ENCODE assay signal across 10 mouse cellular contexts in genomic region chr9:123215621-123216440, GRCm38 (mm10). TPM values are rescaled to one million over a fixed set of nuclear protein-coding genes. Genes with fewer than 3 reads are reported as not detected.
DNase-seq lines count a peak whose midpoint lies in the region; ATAC-seq and TF ChIP-seq lines count a peak whose summit lies in the region.
"Had no signal": no experiment of that assay in that cellular context is flagged by ENCODE, and none has a peak within 500 bp of the region (broad histone marks: within the 10 kb centered on the region; RNA-seq: fewer than 3 reads in every experiment).

TSS of gene Cdcp1 (minus strand) at chr9:123216038.

- H3K27me3 ChIP-seq in heart, postnatal 0 days (ENCODE audit: control insufficient read depth, insufficient read depth, low read length), result peaks cover 17% of the 10 kb centered on the region; the same call in 1 of the 2 replicates
- peaks cover 34% of the 10 kb centered on the region for H3K27me3 ChIP-seq in midbrain, embryonic 10.5 days (ENCODE audit: low read depth, poor library complexity, severe bottlenecking)
- H3K27me3 ChIP-seq: Patski had no signal

- no peak for TF ChIP-seq CTCF in heart, postnatal 0 days (IDR thresholded peaks at IDR 0.05; ENCODE audit: low read depth)

- no peak for TF ChIP-seq EP300 in heart, postnatal 0 days (IDR thresholded peaks at IDR 0.05; ENCODE audit: low read depth)

- no peaks in the 10 kb centered on the region for H3K36me3 ChIP-seq in heart, postnatal 0 days (replicated peaks; ENCODE audit: control insufficient read depth, insufficient read depth, low read length)
- no peaks in the 10 kb centered on the region for H3K36me3 ChIP-seq in midbrain, embryonic 10.5 days

- peak within 1 kb of the TSS; percentile 67 for H3K4me2 ChIP-seq in heart, postnatal 0 days (ENCODE audit: low read depth, low read length)

- intact Hi-C loops in heart, postnatal 14 days (cut with DNase I), result no loop called here

- H3K27ac ChIP-seq in heart, postnatal 0 days (ENCODE audit: low read depth), result no peak within 1 kb of the TSS
- no peak within 1 kb of the TSS for H3K27ac ChIP-seq in midbrain, embryonic 10.5 days (replicated peaks)

- no peak for ATAC-seq in heart, postnatal 0 days (ENCODE audit: insufficient read depth, low read depth)
- ATAC-seq in inflammation-experienced regulatory T-cells, adult 6 months, result no peak
- ATAC-seq: Patski had no signal

- 10% methylated on average over 45 of the region's 45 CpGs for WGBS in heart, postnatal 0 days
- 9% methylated on average over 45 of the region's 45 CpGs for WGBS in large intestine, adult 2 months
- 6% methylated on average over 45 of the region's 45 CpGs for WGBS in midbrain, embryonic 10.5 days

- DNase-seq in heart, postnatal 0 days (ENCODE audit: low spot score), result no peak
- no peak for DNase-seq in heart, postnatal 14 days
- no peak for DNase-seq in gonadal fat pad, adult 2 months (ENCODE audit: low read depth)
- DNase-seq in large intestine, adult 2 months (ENCODE audit: low read depth, low spot score), result no peak
- DNase-seq in midbrain, embryonic 10.5 days (ENCODE audit: low spot score), result no peak
- DNase-seq in spleen, adult 12 weeks (ENCODE audit: low spot score), result no peak
- no peak for DNase-seq in B cell, adult 2 months

- H3K9ac ChIP-seq in heart, postnatal 0 days (replicated peaks; ENCODE audit: low read depth, low read length), result no peak within 1 kb of the TSS

- H3K4me1 ChIP-seq in heart, postnatal 0 days (ENCODE audit: control insufficient read depth, insufficient read depth), result 0 out of 2 replicates have a peak, but pooled peaks cover 15% of the 10 kb centered on the region
- peaks cover 10% of the 10 kb centered on the region for H3K4me1 ChIP-seq in midbrain, embryonic 10.5 days

- H3K9me3 ChIP-seq in heart, postnatal 0 days (replicated peaks; ENCODE audit: control insufficient read depth, low read length), result no peaks in the 10 kb centered on the region
- H3K9me3 ChIP-seq in midbrain, embryonic 10.5 days (replicated peaks), result no peaks in the 10 kb centered on the region

- peak within 1 kb of the TSS; percentile 34 for H3K4me3 ChIP-seq in heart, postnatal 0 days (ENCODE audit: low read depth, low read length)
- H3K4me3 ChIP-seq in midbrain, embryonic 10.5 days, result peak within 1 kb of the TSS; percentile 51
- H3K4me3 ChIP-seq: myocyte had no signal

RNA-seq across cellular contexts. Expression of gene Cdcp1, which starts in this region (rescaled TPM):
- 0.35 and 2.7 TPM in 2 replicates for total RNA-seq in heart, postnatal 0 days (2014; rRNA removed; ENCODE audit: low replicate concordance)
- 0.04 and 0.15 TPM in 2 replicates for polyA plus RNA-seq in heart, postnatal 0 days (2015; fragmentation: Nextera tagmentation; extraction: Ambion mirVana)
- total RNA-seq in heart, postnatal 14 days (2021), result under 1 TPM; 0.07 to 0.29 TPM
- 26.3 and 28.5 TPM in 2 replicates for polyA plus RNA-seq in gonadal fat pad, adult 2 months (2012; rRNA removed)
- polyA plus RNA-seq in large intestine, adult 2 months (2012; rRNA removed), result 31.4 and 43.1 TPM in 2 replicates
- 0.47 and 0.48 TPM in 2 replicates for polyA plus RNA-seq in midbrain, embryonic 10.5 days (2016; fragmentation: Nextera tagmentation; extraction: Ambion mirVana)
- 1 to 10 TPM in 2 of 3 experiments, under 1 TPM in 1; 0.35 to 1.5 (median 1.3) TPM for polyA plus RNA-seq in inflammation-experienced regulatory T-cells, adult 6 months (2017; shearing (Covaris generic))
- polyA plus RNA-seq: myocyte, Patski had no signal

Comparison
In these comparisons a context has a peak if more than half of its experiments do, and no peak if none do; other contexts are left out.
1. RNA of gene Cdcp1 (polyA plus RNA-seq): 31.4 to 43.1 TPM in large intestine, adult 2 months and 26.3 to 28.5 TPM in gonadal fat pad, adult 2 months; 0.35 to 1.5 TPM in inflammation-experienced regulatory T-cells, adult 6 months, 0.47 to 0.48 TPM in midbrain, embryonic 10.5 days and 0.04 to 0.15 TPM in heart, postnatal 0 days; every median in the first group is over 10 times any median in the second.